Mouse (Mus musculus) bone marrow macrophage, adult 2 months (primary cell): ENCODE data around the gene Kbtbd12. TPM values are rescaled to one million over a fixed set of nuclear protein-coding genes. Genes with fewer than 3 reads are reported as not detected.

Source experiments
- H3K27ac ChIP-seq: 2 replicates; pipeline ENCODE4 v1.5.1; 2012; ENCODE audit warnings: low read depth, low read length; ENCODE audit not compliant: insufficient read depth
- H3K4me1 ChIP-seq: 2 replicates; pipeline ENCODE4 v1.6.1; 2012; ENCODE audit warnings: low read length; ENCODE audit not compliant: control insufficient read depth, insufficient read depth
- H3K4me3 ChIP-seq: 2 replicates; pipeline ENCODE4 v1.5.1; 2012; ENCODE audit warnings: mild to moderate bottlenecking, low read length, moderate library complexity; ENCODE audit not compliant: insufficient read depth
- CTCF ChIP-seq: IDR thresholded peaks from 2 replicates; pipeline ENCODE4 v1.5.1; 2012; ENCODE audit warnings: low read depth, mild to moderate bottlenecking, low read length, moderate library complexity
- POLR2A ChIP-seq: IDR thresholded peaks from 2 replicates; pipeline ENCODE4 v1.6.1; 2012; ENCODE audit warnings: mild to moderate bottlenecking, low read depth, low read length, borderline replicate concordance
- polyA plus RNA-seq: library from polyadenylated mRNA; stranded (reverse); fragments of >200 nt; gene quantifications from 2 replicates; pipeline ENCODE4 v1.2.4, GENCODE M21; 2012; ENCODE audit not compliant: missing spikeins, insufficient read depth, insufficient read length

The Kbtbd12 gene
- polyA plus RNA-seq, 1 experiment = not detected

DNA sequence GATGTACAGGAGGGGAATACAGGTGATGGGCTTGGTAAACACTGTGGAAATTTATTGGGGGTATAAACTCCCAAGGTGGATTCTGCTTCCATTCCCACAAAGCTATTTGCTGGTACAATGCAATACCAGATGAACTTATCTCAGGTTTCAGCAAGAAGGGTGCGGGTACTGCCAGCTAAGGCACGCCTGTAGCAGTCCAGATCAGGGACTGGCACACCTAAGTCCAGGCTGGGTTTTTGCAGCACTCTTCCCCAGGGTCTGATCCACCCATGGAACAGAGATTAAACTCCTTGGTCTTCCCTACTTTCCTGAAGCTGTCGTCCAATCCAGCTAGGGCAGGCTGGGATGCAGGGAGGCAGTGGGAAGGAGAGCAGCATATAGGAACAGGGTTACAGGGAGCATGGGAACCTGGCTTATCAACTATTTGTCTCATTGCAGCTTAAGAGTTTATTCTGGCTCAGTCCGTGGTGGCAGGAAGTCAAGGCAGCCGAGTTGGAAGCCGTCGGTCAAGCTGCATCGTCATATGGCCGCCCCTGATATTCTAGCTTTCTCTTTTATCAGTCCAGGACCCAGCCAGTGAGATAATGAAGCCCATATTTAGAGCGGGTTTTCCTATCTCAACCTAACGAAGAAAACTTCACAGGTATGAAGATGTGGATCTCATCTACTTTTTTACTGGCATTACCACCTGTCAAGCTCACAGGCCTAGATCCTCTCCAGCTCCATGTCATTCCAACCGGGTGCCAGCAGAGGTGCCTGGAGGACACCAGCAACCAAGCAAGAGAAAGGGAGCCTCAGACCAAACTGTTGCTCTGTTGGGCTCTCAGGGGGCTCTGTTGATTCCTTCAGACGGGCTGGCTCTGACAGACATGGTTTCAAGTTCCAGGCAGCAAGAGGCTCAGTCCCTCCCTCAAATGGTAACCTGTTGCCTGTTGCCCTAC is 135.4 kb downstream of the Kbtbd12 start:
- H3K27ac ChIP-seq = no peak overlapping the region
- TF ChIP-seq POLR2A (no peak), CTCF (no peak)

GRCm38 (mm10) chr6:88500405-88500767 is 137.4 kb downstream of the Kbtbd12 start:
- Histone ChIP-seq H3K4me3 (peak overlapping the region; percentile 52), H3K4me1 (peaks cover 8% of the 10 kb centered on the region), H3K27ac (peak overlapping the region; percentile 13)
- no peak for TF ChIP-seq POLR2A
- no peak for TF ChIP-seq CTCF

More for the DNA sequence above, 135.4 kb downstream of the Kbtbd12 start:
- Histone ChIP-seq H3K4me1 (peaks cover 8% of the 10 kb centered on the region), H3K4me3 (no peak overlapping the region)

GRCm38 (mm10) chr6:88499481-88500404 is 138.0 kb downstream of the Kbtbd12 start:
- Histone ChIP-seq H3K4me1 (peaks cover 8% of the 10 kb centered on the region), H3K27ac (no peak overlapping the region), H3K4me3 (peak overlapping the region; percentile 52)
- TF ChIP-seq CTCF = peak; percentile 70
- TF ChIP-seq POLR2A = no peak

Other genes with a start within 250 kb of the Kbtbd12 start
- gene Eefsec, start 191.4 kb downstream of the Kbtbd12 start, polyA plus RNA-seq = 8.5 and 10.0 TPM in 2 replicates
- 18.3 and 20.2 TPM in 2 replicates for gene Ruvbl1, start 172.5 kb downstream of the Kbtbd12 start, polyA plus RNA-seq
- 82.2 and 83.4 TPM in 2 replicates for gene Sec61a1, start 119.0 kb downstream of the Kbtbd12 start, polyA plus RNA-seq
- 0.20 TPM in 1 of 2 replicates, not detected in the other for gene Mgll, start 86.5 kb upstream of the Kbtbd12 start, polyA plus RNA-seq
- gene Abtb1, start 204.0 kb upstream of the Kbtbd12 start, polyA plus RNA-seq = 33.6 and 40.7 TPM in 2 replicates
- gene Podxl2, start 237.1 kb upstream of the Kbtbd12 start, polyA plus RNA-seq = 1.9 TPM in 1 of 2 replicates, not detected in the other